In the genomic region with DNA sequence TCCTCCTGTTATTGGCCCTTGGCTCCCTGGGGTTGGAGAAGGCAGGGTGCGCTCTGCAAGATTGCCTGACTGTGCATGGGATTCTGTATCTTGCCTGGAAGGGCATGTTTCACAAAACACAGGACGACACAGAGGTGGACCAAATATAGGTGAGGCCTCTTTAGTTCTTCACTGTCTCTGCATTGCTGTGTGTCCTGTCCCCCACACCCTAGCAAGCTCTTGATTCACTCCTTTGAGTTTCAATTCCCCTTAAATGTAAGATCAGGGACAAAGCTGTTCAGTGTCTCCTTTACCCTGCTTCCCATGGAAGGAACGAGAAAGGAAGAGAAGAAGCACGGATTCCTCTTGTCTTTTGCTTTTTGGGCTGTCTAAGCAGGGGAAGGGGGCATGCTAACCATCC, we compare ENCODE assay signal across 16 mouse cellular contexts. TPM values are rescaled to one million over a fixed set of nuclear protein-coding genes. Genes with fewer than 3 reads are reported as not detected.
"Had no signal": no experiment of that assay in that cellular context is flagged by ENCODE, and none has a peak within 500 bp of the region (broad histone marks: within the 10 kb centered on the region; RNA-seq: fewer than 3 reads in every experiment).

No protein-coding gene starts in this region.

- H3K4me3 ChIP-seq: neural tube, embryonic 15.5 days; stomach, embryonic 15.5 days had no signal

- H3K4me2 ChIP-seq: neural tube, embryonic 15.5 days; stomach, embryonic 15.5 days had no signal

- H3K9ac ChIP-seq: neural tube, embryonic 15.5 days; stomach, embryonic 15.5 days had no signal

- DNase-seq: retina, postnatal 1 day; right cerebral cortex, adult 18-20 months; right cerebral cortex, postnatal 14 days; right cerebral cortex, postnatal 25 days; right cerebral cortex, postnatal 4 days; spleen, adult 18-20 months; thymus, adult 18-20 months; thymus, adult 2 months; thymus, postnatal 14 days; thymus, postnatal 25 days; thymus, postnatal 36 days; thymus, postnatal 4 days had no signal

- H3K27ac ChIP-seq: neural tube, embryonic 15.5 days; stomach, embryonic 15.5 days; stomach, postnatal 0 days had no signal

- H3K9me3 ChIP-seq: neural tube, embryonic 15.5 days; stomach, embryonic 15.5 days had no signal

- H3K36me3 ChIP-seq: neural tube, embryonic 15.5 days; stomach, embryonic 15.5 days had no signal

RNA-seq across cellular contexts. Expression of gene Dmrt2, which starts 4.4 kb away (rescaled TPM):
- total RNA-seq: neutrophil, adult 5-6 weeks had no signal
